Mouse (Mus musculus): ENCODE results near the gene Msx1.
A peak's percentile ranks its signal among the peaks of the same experiment; 100 is the strongest.

The Msx1 gene

GRCm38 (mm10) chr5:37826706-37827625 lies 2.6 kb upstream of the Msx1 start:
- DNase-seq (ENCODE audit: extremely low read depth, insufficient read length, low spot score): no peak

- no peak for DNase-seq (ENCODE audit: extremely low read depth, insufficient read length, low spot score)
Observed at GRCm38 (mm10) chr5:37825611-37826445, 1.4 kb upstream of the Msx1 start.

GRCm38 (mm10) chr5:37825111-37825600 lies 773 bp upstream of the Msx1 start:
- no peak for DNase-seq (ENCODE audit: extremely low read depth, insufficient read length, low spot score)

GRCm38 (mm10) chr5:37823721-37824460 lies 492 bp downstream of the Msx1 start:
- DNase-seq (ENCODE audit: extremely low read depth, insufficient read length, low spot score): peak; percentile 78

- no peak for DNase-seq (ENCODE audit: extremely low read depth, insufficient read length, low spot score)
Observed at GRCm38 (mm10) chr5:37822791-37823720, 1.3 kb downstream of the Msx1 start.

- DNase-seq (ENCODE audit: extremely low read depth, insufficient read length, low spot score): no peak
Observed at GRCm38 (mm10) chr5:37822116-37822707, 2.2 kb downstream of the Msx1 start.

GRCm38 (mm10) chr5:37821111-37821601 lies 3.2 kb downstream of the Msx1 start:
- DNase-seq (ENCODE audit: extremely low read depth, insufficient read length, low spot score): no peak

- DNase-seq (ENCODE audit: extremely low read depth, insufficient read length, low spot score): no peak
Observed at GRCm38 (mm10) chr5:37820689-37821088, 3.7 kb downstream of the Msx1 start.

- no peak for DNase-seq (ENCODE audit: extremely low read depth, insufficient read length, low spot score)
Observed at GRCm38 (mm10) chr5:37819971-37820370, 4.4 kb downstream of the Msx1 start.

GRCm38 (mm10) chr5:37819541-37819940 lies 4.8 kb downstream of the Msx1 start:
- no peak for DNase-seq (ENCODE audit: extremely low read depth, insufficient read length, low spot score)

- no peak for DNase-seq (ENCODE audit: extremely low read depth, insufficient read length, low spot score)
Observed at GRCm38 (mm10) chr5:37818533-37819215, 5.7 kb downstream of the Msx1 start.

- DNase-seq (ENCODE audit: extremely low read depth, insufficient read length, low spot score): no peak
Observed at GRCm38 (mm10) chr5:37817658-37818532, 6.5 kb downstream of the Msx1 start.

GRCm38 (mm10) chr5:37816907-37817657 lies 7.3 kb downstream of the Msx1 start:
- no peak for DNase-seq (ENCODE audit: extremely low read depth, insufficient read length, low spot score)

- no peak for DNase-seq (ENCODE audit: extremely low read depth, insufficient read length, low spot score)
Observed at GRCm38 (mm10) chr5:37815909-37816308, 8.5 kb downstream of the Msx1 start.

GRCm38 (mm10) chr5:37814169-37814568 lies 10.2 kb downstream of the Msx1 start:
- DNase-seq (ENCODE audit: extremely low read depth, insufficient read length, low spot score): no peak

GRCm38 (mm10) chr5:37805291-37805690 lies 19.1 kb downstream of the Msx1 start:
- DNase-seq (ENCODE audit: extremely low read depth, insufficient read length, low spot score): no peak
